Mouse (Mus musculus): ENCODE measurements around the gene Gm7137. TPM values are rescaled to one million over a fixed set of nuclear protein-coding genes. Genes with fewer than 3 reads are reported as not detected.

Gm7137 gene
- polyA plus RNA-seq, 2 experiments = not detected

DNA sequence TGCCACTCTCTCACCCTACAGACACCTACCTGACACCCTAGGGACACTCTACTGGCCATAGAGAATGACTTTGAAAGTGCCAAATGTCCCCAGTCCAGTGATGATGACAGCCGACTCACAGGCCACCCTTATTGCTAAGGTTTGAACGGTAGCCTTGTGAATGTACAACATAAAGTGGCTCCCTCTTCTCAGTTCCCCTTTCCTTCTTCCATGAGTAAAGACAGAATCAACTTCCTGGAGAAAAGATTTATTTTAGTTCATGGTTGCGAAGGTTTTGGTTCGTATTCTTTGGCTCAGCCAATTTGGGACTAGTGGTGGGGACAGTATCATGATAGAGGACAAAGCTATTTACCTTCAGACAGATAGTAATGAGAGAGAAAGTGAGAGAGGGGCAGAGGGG, 49.1 kb downstream of the Gm7137 start:
- Histone ChIP-seq H3K4me3 (ENCODE audit: insufficient read depth in 1 of 2, low read depth in 2 of 2, low read length in 2 of 2) (no peak overlapping the region), H3K4me2 (ENCODE audit: low read depth) (no peak overlapping the region), H3K36me3 (replicated peaks; ENCODE audit: control insufficient read depth, insufficient read depth, low read depth) (no peaks in the 10 kb centered on the region), H3K27ac (no peak overlapping the region), H3K9ac (replicated peaks) (no peak overlapping the region), H3K9me3 (ENCODE audit: control insufficient read depth, low read length) (no peaks in the 10 kb centered on the region), H3K27me3 (ENCODE audit: control insufficient read depth, insufficient read depth, low read length) (no peaks in the 10 kb centered on the region), H3K4me1 (replicated peaks; ENCODE audit: control insufficient read depth in 2 of 2, insufficient read depth in 2 of 2, low read length in 1 of 2) (no peaks in the 10 kb centered on the region)
- ATAC-seq (ENCODE audit: insufficient read depth) = no peak
- no peak for DNase-seq (ENCODE audit: low read depth in 3 of 3, low spot score in 3 of 3)
- TF ChIP-seq CTCF (IDR thresholded peaks at IDR 0.05; ENCODE audit: low read depth) (no peak), EP300 (IDR thresholded peaks at IDR 0.05; ENCODE audit: low read depth) (no peak)
- WGBS (ENCODE audit: insufficient replicate concordance) = 48% methylated on average over 4 of the region's 4 CpGs

Other genes with a start within 250 kb of the Gm7137 start
Only the 30 nearest of the 31 such genes appear.
- 36.6 and 40.5 TPM in 2 replicates for gene Pttg1ip, start 206.5 kb downstream of the Gm7137 start, polyA plus RNA-seq (2012; rRNA removed)
- gene Pttg1ip, start 206.5 kb downstream of the Gm7137 start, polyA plus RNA-seq (2014; fragmentation: Nextera tagmentation; extraction: Ambion mirVana) = 64.8 and 69.1 TPM in 2 replicates
- 74.1 and 109 TPM in 2 replicates for gene Sumo3, start 182.1 kb downstream of the Gm7137 start, polyA plus RNA-seq (2012; rRNA removed)
- gene Sumo3, start 182.1 kb downstream of the Gm7137 start, polyA plus RNA-seq (2014; fragmentation: Nextera tagmentation; extraction: Ambion mirVana) = 82.5 and 87.7 TPM in 2 replicates
- gene Gm49325, start 182.0 kb downstream of the Gm7137 start, polyA plus RNA-seq (2012; rRNA removed) = 0.09 TPM in 1 of 2 replicates, not detected in the other
- gene Gm49325, start 182.0 kb downstream of the Gm7137 start, polyA plus RNA-seq (2014; fragmentation: Nextera tagmentation; extraction: Ambion mirVana) = not detected in 2 replicates
- 19.3 TPM in 2 replicates for gene Ube2g2, start 165.9 kb downstream of the Gm7137 start, polyA plus RNA-seq (2012; rRNA removed)
- 25.3 and 27.1 TPM in 2 replicates for gene Ube2g2, start 165.9 kb downstream of the Gm7137 start, polyA plus RNA-seq (2014; fragmentation: Nextera tagmentation; extraction: Ambion mirVana)
- 0.03 TPM in 1 of 2 replicates, not detected in the other for gene Tspear, start 101.6 kb downstream of the Gm7137 start, polyA plus RNA-seq (2012; rRNA removed)
- not detected in 2 replicates for gene Tspear, start 101.6 kb downstream of the Gm7137 start, polyA plus RNA-seq (2014; fragmentation: Nextera tagmentation; extraction: Ambion mirVana)
- gene Gm19402, start 97.4 kb downstream of the Gm7137 start, polyA plus RNA-seq (2012; rRNA removed) = not detected in 2 replicates
- gene Gm19402, start 97.4 kb downstream of the Gm7137 start, polyA plus RNA-seq (2014; fragmentation: Nextera tagmentation; extraction: Ambion mirVana) = not detected in 2 replicates
- gene Gm9508, start 91.0 kb downstream of the Gm7137 start, polyA plus RNA-seq (2012; rRNA removed) = not detected in 2 replicates
- gene Gm9508, start 91.0 kb downstream of the Gm7137 start, polyA plus RNA-seq (2014; fragmentation: Nextera tagmentation; extraction: Ambion mirVana) = not detected in 2 replicates
- gene Gm10272, start 81.6 kb downstream of the Gm7137 start, polyA plus RNA-seq (2012; rRNA removed) = not detected in 2 replicates
- gene Gm10272, start 81.6 kb downstream of the Gm7137 start, polyA plus RNA-seq (2014; fragmentation: Nextera tagmentation; extraction: Ambion mirVana) = not detected in 2 replicates
- not detected in 2 replicates for gene Gm10024, start 76.7 kb downstream of the Gm7137 start, polyA plus RNA-seq (2012; rRNA removed)
- not detected in 2 replicates for gene Gm10024, start 76.7 kb downstream of the Gm7137 start, polyA plus RNA-seq (2014; fragmentation: Nextera tagmentation; extraction: Ambion mirVana)
- gene Gm10142, start 72.4 kb downstream of the Gm7137 start, polyA plus RNA-seq (2012; rRNA removed) = not detected in 2 replicates
- not detected in 2 replicates for gene Gm10142, start 72.4 kb downstream of the Gm7137 start, polyA plus RNA-seq (2014; fragmentation: Nextera tagmentation; extraction: Ambion mirVana)
- gene Krtap12-1, start 67.6 kb downstream of the Gm7137 start, polyA plus RNA-seq (2012; rRNA removed) = not detected in 2 replicates
- not detected in 2 replicates for gene Krtap12-1, start 67.6 kb downstream of the Gm7137 start, polyA plus RNA-seq (2014; fragmentation: Nextera tagmentation; extraction: Ambion mirVana)
- gene Gm10100, start 61.7 kb downstream of the Gm7137 start, polyA plus RNA-seq (2012; rRNA removed) = not detected in 2 replicates
- gene Gm10100, start 61.7 kb downstream of the Gm7137 start, polyA plus RNA-seq (2014; fragmentation: Nextera tagmentation; extraction: Ambion mirVana) = not detected in 2 replicates
- gene Gm18596, start 45.6 kb downstream of the Gm7137 start, polyA plus RNA-seq (2012; rRNA removed) = not detected in 2 replicates
- not detected in 2 replicates for gene Gm18596, start 45.6 kb downstream of the Gm7137 start, polyA plus RNA-seq (2014; fragmentation: Nextera tagmentation; extraction: Ambion mirVana)
- gene Gm9736, start 36.8 kb downstream of the Gm7137 start, polyA plus RNA-seq (2012; rRNA removed) = not detected in 2 replicates
- gene Gm9736, start 36.8 kb downstream of the Gm7137 start, polyA plus RNA-seq (2014; fragmentation: Nextera tagmentation; extraction: Ambion mirVana) = not detected in 2 replicates
- gene Gm3233, start 28.5 kb downstream of the Gm7137 start, polyA plus RNA-seq (2012; rRNA removed) = not detected in 2 replicates
- gene Gm3233, start 28.5 kb downstream of the Gm7137 start, polyA plus RNA-seq (2014; fragmentation: Nextera tagmentation; extraction: Ambion mirVana) = not detected in 2 replicates
- not detected in 2 replicates for gene Gm3238, start 16.9 kb downstream of the Gm7137 start, polyA plus RNA-seq (2012; rRNA removed)
- not detected in 2 replicates for gene Gm3238, start 16.9 kb downstream of the Gm7137 start, polyA plus RNA-seq (2014; fragmentation: Nextera tagmentation; extraction: Ambion mirVana)
- not detected in 2 replicates for gene Gm7138, start 11.3 kb downstream of the Gm7137 start, polyA plus RNA-seq (2012; rRNA removed)
- not detected in 2 replicates for gene Gm7138, start 11.3 kb downstream of the Gm7137 start, polyA plus RNA-seq (2014; fragmentation: Nextera tagmentation; extraction: Ambion mirVana)
- not detected in 2 replicates for gene Gm3250, start 5.7 kb downstream of the Gm7137 start, polyA plus RNA-seq (2012; rRNA removed)
- not detected in 2 replicates for gene Gm3250, start 5.7 kb downstream of the Gm7137 start, polyA plus RNA-seq (2014; fragmentation: Nextera tagmentation; extraction: Ambion mirVana)
- gene Gm9639, start 6.9 kb upstream of the Gm7137 start, polyA plus RNA-seq (2012; rRNA removed) = not detected in 2 replicates
- not detected in 2 replicates for gene Gm9639, start 6.9 kb upstream of the Gm7137 start, polyA plus RNA-seq (2014; fragmentation: Nextera tagmentation; extraction: Ambion mirVana)
- not detected in 2 replicates for gene Gm19668, start 10.9 kb upstream of the Gm7137 start, polyA plus RNA-seq (2012; rRNA removed)
- gene Gm19668, start 10.9 kb upstream of the Gm7137 start, polyA plus RNA-seq (2014; fragmentation: Nextera tagmentation; extraction: Ambion mirVana) = not detected in 2 replicates
- gene Gm9507, start 23.6 kb upstream of the Gm7137 start, polyA plus RNA-seq (2012; rRNA removed) = not detected in 2 replicates
- gene Gm9507, start 23.6 kb upstream of the Gm7137 start, polyA plus RNA-seq (2014; fragmentation: Nextera tagmentation; extraction: Ambion mirVana) = not detected in 2 replicates
- not detected in 2 replicates for gene Gm2696, start 26.5 kb upstream of the Gm7137 start, polyA plus RNA-seq (2012; rRNA removed)
- gene Gm2696, start 26.5 kb upstream of the Gm7137 start, polyA plus RNA-seq (2014; fragmentation: Nextera tagmentation; extraction: Ambion mirVana) = not detected in 2 replicates
- not detected in 2 replicates for gene Krtap10-4, start 38.9 kb upstream of the Gm7137 start, polyA plus RNA-seq (2012; rRNA removed)
- gene Krtap10-4, start 38.9 kb upstream of the Gm7137 start, polyA plus RNA-seq (2014; fragmentation: Nextera tagmentation; extraction: Ambion mirVana) = not detected in 2 replicates
- gene Krtap10-10, start 47.7 kb upstream of the Gm7137 start, polyA plus RNA-seq (2012; rRNA removed) = not detected in 2 replicates
- gene Krtap10-10, start 47.7 kb upstream of the Gm7137 start, polyA plus RNA-seq (2014; fragmentation: Nextera tagmentation; extraction: Ambion mirVana) = not detected in 2 replicates
- not detected in 2 replicates for gene Gm36176, start 58.6 kb upstream of the Gm7137 start, polyA plus RNA-seq (2012; rRNA removed)
- not detected in 2 replicates for gene Gm36176, start 58.6 kb upstream of the Gm7137 start, polyA plus RNA-seq (2014; fragmentation: Nextera tagmentation; extraction: Ambion mirVana)
- not detected in 2 replicates for gene Gm10318, start 64.7 kb upstream of the Gm7137 start, polyA plus RNA-seq (2012; rRNA removed)
- gene Gm10318, start 64.7 kb upstream of the Gm7137 start, polyA plus RNA-seq (2014; fragmentation: Nextera tagmentation; extraction: Ambion mirVana) = not detected in 2 replicates
- not detected in 2 replicates for gene Gm3285, start 73.8 kb upstream of the Gm7137 start, polyA plus RNA-seq (2012; rRNA removed)
- gene Gm3285, start 73.8 kb upstream of the Gm7137 start, polyA plus RNA-seq (2014; fragmentation: Nextera tagmentation; extraction: Ambion mirVana) = not detected in 2 replicates
- gene Lrrc3, start 114.3 kb upstream of the Gm7137 start, polyA plus RNA-seq (2012; rRNA removed) = 6.7 and 8.4 TPM in 2 replicates
- gene Lrrc3, start 114.3 kb upstream of the Gm7137 start, polyA plus RNA-seq (2014; fragmentation: Nextera tagmentation; extraction: Ambion mirVana) = 8.0 and 8.9 TPM in 2 replicates
- 1.1 TPM in 2 replicates for gene Trpm2, start 182.4 kb upstream of the Gm7137 start, polyA plus RNA-seq (2012; rRNA removed)
- gene Trpm2, start 182.4 kb upstream of the Gm7137 start, polyA plus RNA-seq (2014; fragmentation: Nextera tagmentation; extraction: Ambion mirVana) = 1.4 and 1.5 TPM in 2 replicates
- gene 1810043G02Rik, start 190.3 kb upstream of the Gm7137 start, polyA plus RNA-seq (2012; rRNA removed) = 4.5 and 4.7 TPM in 2 replicates
- 4.2 and 4.5 TPM in 2 replicates for gene 1810043G02Rik, start 190.3 kb upstream of the Gm7137 start, polyA plus RNA-seq (2014; fragmentation: Nextera tagmentation; extraction: Ambion mirVana)